Mouse (Mus musculus): ENCODE measurements around the gene Cdh5.

GRCm38 (mm10) chr8:104140611-104141010 lies 39.2 kb downstream of the Cdh5 start:
- TF ChIP-seq CTCF (IDR thresholded peaks at IDR 0.05; ENCODE audit: control insufficient read depth, insufficient read depth, insufficient replicate concordance, low read depth, low read length) (no peak), POLR2A (IDR thresholded peaks at IDR 0.05; ENCODE audit: control insufficient read depth, low read depth, low read length) (no peak)

Measured in testis, adult 2 months (tissue).